Mouse (Mus musculus) neutrophil, adult 5-6 weeks (primary cell): ENCODE data around the gene Bahcc1. TPM values are rescaled to one million over a fixed set of nuclear protein-coding genes. Genes with fewer than 3 reads are reported as not detected.

ENCODE experiments used
- ATAC-seq: fragments of 151-379, 151-347 bp; 2 replicates; pipeline ENCODE4 v1.8.0; 2017; ENCODE audit warnings: mild to moderate bottlenecking, moderate TSS enrichment; ENCODE audit not compliant: insufficient number of reproducible peaks, poor library complexity, low FRiP score, severe bottlenecking; ENCODE audit errors: extremely low read depth
- total RNA-seq: library from RNA; stranded (forward); fragments of 200-1000 nt; gene quantifications from 2 replicates; pipeline ENCODE4 v1.2.3, GENCODE M21; 2017

Bahcc1 gene
- 0.12 TPM in 1 of 2 replicates, not detected in the other for total RNA-seq

GRCm38 (mm10) chr11:120232230-120233097, at the start of gene Bahcc1:
Gene Bahcc1 (plus strand): TSS chr11:120232947.
- peak; percentile 82 for ATAC-seq

GRCm38 (mm10) chr11:120183180-120183579, 49.6 kb upstream of the Bahcc1 start:
- ATAC-seq: no peak

DNA sequence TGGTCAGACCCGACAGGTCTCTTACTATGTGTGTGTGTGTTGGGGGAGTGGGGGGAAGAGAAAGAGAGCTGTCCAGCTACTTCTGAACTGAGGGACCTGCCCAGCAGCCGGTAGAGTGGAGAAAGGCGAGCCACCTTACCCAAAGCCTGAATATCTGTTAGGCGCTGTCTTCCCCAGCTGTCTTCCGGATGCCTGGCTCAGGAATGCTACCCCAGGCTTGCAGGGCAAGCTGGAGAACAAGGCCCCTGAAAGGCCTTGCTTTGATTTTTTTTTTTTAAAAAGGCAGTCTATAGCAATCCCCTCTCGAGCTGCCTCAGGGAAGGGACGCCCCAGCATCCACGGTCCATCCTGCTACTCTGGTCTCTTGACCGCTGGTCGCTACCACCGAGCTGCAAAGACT, 49.0 kb upstream of the Bahcc1 start:
- ATAC-seq: no peak

DNA sequence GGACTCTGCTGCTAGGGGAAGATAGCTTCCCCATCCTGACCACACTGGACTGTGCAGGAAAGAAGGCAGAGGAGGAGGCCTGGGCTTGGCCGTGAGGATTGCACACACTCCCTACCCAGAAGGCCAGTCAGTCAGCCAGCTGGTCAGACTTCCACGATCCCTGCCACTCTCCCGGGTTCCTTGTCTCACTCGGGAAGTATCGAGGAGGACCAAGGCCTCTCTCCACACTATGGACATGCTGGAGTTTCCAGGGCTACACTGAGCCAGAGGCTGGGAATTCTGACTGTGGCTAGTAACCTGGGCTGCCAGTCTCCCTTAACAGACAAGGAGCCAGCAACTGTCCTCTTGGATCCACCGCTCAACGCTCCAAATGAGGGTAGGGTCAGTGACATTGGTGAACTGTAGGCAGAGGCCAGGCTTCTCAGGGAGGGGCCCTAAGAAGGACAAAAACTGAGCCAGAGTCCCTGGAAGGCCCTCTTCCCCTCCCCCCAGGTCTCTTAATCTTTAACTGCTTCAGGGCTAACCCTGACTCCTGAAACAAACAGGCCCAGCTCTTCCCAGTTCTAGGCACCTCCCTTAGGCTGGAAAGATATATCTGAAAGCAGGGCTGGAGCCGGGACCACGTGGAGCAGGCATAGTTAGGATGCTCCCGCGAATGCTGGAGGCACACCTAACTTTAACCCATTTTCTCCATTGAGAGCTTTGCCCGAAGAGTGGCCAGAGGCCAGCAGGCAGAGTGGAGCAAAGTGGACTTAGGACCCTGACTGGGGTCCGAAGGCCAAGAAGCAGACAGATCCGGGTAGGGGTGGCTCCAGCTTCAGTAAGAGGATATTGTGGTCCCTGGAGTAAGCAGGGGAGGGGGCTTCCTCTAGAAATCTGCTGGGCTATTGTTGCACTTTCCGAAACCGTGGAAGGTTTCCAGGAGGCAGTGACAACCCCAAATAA, 48.1 kb upstream of the Bahcc1 start:
- ATAC-seq: no peak

DNA sequence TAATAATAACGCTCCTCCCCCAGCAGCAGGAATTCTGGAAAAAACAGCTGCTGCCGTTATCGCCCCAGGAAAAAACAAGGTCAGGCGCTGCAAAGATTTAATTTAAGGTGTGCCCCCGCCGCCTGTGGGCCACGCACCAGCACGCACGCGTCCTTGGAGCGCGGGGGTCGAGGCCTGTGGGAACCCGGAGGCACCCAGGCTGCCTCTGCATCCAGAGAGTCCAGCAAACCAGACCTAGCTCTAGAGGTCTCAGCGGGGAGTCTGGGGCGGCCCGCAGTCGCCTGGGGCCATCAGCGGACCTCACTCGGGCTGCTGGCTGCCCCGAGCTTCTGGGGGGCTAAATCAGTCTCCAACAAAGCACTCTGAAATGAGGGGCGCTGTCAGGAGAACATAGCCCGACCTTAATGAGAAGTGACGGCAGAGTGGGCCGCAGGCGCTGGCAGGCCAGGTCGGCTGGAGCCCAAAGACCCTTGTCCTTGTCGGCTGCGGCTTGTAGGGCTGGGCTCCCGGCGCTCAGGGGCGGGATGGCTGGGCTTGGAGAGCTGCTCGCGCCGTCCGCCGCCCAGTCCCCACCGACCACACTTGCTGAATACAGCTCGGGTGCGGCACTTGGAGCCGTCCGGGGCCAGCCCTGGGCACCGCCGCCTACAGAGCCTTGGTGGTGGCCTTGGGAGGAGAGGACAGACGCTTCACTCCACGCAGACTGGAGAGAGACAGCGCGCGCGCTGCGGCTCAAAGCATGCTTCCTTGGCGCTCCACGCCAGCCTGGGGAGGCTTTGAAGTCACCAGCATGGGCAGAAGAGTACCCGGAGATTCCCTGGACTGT, 47.2 kb upstream of the Bahcc1 start:
- ATAC-seq: no peak

DNA sequence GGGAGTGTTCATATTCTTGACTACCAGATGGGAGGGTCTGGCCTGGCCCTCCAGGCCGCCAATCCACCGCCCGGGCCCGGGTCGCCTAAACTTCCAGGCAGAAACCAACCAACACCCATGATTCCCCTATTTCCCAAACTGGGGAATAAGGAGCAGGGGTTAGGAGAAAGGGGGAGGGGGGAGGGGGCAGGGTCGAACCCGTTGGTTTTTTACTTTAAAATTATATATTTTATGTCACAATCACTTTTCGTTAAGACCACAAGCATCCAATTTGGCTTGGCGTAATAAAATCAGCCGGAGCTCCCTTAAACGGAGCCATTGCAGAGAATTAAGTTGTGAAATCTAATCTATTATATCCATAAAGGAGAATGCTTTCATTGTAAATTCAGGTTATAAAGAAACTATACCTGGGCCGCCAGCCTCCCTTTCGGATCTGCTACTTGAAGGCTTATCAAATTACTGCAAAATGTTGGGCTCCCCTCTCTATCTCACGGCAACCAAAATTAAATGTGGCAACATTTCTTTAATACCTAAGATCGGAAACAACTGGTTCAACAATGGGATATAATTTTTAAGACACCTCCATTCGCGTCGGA, 46.5 kb upstream of the Bahcc1 start:
- ATAC-seq: no peak

DNA sequence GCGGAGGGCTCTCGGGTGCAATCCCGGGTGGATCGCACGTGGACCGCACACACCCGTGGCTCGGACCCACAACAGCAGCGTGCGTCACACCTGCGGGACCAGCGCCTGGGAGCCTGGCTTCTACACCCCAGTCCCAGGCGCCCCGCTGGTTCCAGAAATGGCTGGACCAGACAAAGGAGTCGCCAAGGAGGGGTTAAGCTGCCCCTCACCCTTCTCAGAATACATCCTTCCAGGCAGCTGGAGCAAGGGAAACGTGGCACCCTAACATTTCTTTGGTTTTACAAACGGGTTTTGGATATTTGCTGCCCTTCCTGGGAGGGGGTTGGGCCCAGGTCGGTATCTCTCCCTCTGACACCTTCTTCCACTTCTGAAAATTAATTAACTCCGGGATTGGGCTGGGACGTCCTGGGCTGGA, 45.9 kb upstream of the Bahcc1 start:
- no peak for ATAC-seq

DNA sequence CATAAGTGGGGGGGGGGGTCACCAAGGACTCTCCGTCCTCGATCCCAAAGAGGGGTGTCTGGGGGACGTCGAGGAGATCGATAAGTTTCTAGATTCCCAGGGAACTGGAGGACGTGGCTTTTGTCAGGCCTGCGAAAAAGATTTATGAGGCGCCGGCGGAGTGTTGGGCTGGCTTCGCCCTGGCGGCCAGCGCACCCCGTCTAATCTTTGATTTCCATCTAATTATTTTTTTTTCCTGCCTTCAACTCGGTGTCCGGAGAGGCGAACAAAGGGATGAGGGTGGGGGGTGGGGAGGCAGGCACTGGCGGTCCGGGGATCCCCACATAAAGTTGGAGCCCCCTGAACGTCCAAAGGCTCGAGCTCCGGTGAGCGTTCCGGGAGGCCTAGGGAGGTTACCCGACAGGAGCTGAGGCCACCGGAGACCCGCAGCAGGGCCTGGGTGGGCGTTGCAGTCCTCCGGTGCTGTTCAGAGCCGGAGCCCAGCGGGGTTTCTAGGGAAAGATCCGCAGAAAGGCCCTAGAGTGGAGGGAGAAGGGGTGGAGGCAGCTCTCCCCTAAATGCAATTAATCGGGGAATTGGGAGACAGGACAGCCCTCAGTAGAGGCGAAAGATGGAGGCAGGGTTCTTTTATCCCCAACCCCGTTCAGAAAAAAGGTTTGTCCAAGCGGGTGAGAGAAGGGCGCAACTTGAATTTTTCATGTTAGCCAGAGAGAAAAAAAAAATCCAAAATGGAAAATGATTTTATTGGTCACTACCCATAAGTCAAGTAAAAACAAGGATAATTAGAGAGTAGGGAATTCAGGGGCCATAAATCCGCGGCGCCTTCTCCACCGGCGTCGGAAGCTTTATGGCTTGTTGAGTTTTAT, 45.3 kb upstream of the Bahcc1 start:
- no peak for ATAC-seq

- ATAC-seq: no peak
Measured at GRCm38 (mm10) chr11:120188102-120188480, 44.7 kb upstream of the Bahcc1 start.

DNA sequence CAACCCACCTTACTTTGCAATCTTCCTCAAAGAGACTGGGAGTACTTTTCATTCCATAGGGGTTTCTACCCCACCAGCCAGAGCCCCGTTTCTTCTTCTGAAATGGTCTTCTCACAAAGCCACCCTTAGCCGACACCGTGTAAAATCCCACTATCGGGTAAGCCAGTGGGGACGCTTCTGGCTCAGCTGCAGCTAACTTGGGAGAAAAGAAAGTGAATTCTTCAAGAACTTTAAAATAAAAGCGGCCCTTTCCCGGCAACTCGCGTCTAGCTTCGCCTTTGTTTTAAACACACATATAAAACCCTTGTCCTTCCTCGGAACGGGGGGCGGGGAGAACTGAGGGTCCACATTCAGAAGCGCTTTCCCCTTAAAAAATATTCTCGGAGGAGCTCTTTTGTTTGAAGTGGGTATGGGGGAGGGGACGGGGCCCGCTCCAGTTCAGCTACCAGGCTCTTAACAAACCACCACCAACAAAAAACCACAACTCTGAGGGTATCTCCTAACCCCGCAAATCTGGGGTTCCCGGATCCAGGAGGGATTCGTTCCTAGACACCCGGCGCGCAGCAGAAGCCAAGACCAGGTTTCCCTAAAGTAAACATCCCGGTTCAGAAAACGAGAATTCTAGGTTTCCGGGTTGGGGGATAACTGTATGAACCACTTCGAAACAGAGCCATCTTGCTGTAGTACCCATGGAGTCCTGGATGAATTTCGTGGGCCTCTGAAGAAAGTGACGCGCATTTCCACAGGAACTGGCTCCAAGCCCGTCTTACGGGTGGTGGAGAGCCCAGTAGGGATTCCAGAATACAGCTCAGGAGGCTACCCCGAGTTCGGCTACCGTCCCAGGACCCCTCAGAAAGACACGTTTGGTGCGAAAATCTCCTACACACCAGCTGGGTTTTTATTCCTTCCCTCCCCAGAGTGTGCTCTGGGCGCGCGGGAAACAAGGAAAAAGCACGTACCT, 44.0 kb upstream of the Bahcc1 start:
- no peak for ATAC-seq

DNA sequence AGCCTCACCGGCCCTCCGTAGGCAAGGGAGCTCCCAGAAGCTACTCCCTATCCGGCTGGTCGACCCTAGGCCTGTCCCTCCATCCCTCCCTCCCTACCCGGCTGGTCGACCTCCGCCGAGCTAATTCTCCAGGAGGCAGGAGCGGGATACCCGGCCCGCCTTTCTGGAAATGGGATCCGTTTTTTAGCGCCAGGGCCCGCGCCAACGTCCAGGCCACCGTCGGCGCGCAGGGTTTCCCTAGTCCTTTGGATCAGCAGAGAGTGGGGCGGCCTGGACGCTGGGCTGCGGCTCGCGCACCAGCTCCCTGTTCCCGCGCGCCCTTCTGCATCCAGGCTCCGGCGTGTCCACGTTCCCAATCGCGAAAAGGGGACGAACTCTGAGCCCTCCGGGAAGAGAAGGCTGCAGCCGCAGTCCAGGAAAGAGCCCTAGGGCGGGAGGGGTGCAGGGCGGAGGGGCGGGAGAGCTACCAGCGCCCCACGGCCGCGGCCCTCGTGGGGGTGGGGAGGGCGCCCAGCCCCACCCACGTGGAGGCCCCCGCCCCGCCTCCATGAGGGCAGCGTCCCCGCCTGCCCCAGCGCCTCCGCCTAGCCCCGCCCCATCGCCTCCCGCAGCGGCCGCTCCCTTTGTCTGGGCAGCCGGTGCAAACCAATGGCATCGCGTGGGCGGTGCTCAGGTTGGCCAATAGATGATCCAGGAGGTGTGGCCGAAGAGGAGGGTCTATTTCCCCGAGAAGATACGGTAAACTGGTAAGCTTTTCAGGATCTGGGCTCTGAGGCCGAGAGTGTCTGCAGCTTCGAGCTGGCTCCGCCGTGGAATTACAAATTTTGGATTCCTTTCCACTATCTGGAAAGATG, 43.1 kb upstream of the Bahcc1 start:
- peak; percentile 74 for ATAC-seq

DNA sequence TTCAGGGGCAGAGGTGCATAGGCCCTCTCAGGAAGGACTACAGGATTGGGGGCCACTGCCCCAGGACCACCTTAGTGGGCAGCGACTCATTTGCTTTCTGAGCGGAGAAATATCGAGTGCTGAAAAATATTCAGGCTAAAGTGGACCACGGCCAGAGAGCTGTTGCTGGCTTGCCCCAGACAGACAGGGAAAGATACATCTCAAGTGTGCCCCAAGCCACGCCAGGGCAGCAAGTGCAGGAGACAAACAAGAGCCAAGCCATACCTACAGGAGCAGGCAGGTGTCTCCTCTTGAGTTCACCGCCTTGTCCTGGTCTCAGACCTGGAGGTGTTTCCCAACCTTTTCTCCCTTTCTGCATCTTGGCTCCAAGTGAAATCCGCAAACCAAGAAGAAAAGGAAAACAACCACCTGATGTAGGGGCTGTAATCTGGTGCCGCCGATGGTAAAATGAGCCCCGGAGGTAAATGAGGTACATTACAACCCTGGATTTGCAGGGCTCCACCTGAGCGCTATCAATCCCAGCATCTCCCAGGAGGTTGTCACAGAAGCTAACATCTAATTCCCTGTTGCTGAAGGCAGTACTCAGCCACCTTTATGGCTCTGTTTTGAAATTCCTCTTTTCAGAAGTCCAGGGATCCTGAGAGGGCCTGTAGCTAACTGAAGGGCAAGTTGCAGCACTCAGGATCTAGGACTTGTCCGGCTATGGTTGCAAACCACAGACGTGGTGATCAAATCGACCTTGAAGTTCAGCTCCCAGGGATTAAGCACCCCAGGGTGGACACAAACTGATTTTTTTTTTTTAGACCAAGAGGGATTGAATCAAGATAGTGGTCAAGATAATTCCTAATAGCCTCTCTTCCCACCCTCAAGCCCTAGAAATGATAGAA, 42.0 kb upstream of the Bahcc1 start:
- no peak for ATAC-seq

- ATAC-seq: no peak
Measured at GRCm38 (mm10) chr11:120198831-120199230, 33.9 kb upstream of the Bahcc1 start.

GRCm38 (mm10) chr11:120199766-120200165, 33.0 kb upstream of the Bahcc1 start:
- ATAC-seq: no peak

- no peak for ATAC-seq
Measured at GRCm38 (mm10) chr11:120200621-120201020, 32.1 kb upstream of the Bahcc1 start.
